Mouse (Mus musculus) brain, embryonic 14.5 days (tissue): ENCODE results near the gene Unc79.

Experiments
- CTCF ChIP-seq: fragments of 200-500 bp; IDR thresholded peaks from 2 replicates; pipeline ENCODE4 v1.5.1; 2012; ENCODE audit warnings: inconsistent platforms, mild to moderate bottlenecking, moderate library complexity, borderline replicate concordance; ENCODE audit not compliant: insufficient read depth, insufficient read length; ENCODE audit errors: extremely low read depth
- POLR2A ChIP-seq: fragments of 200-500 bp; IDR thresholded peaks from 2 replicates; pipeline ENCODE4 v1.6.1; 2012; ENCODE audit warnings: mild to moderate bottlenecking, inconsistent platforms, borderline replicate concordance; ENCODE audit not compliant: poor library complexity, insufficient read depth, insufficient read length, severe bottlenecking; ENCODE audit errors: extremely low read depth

GRCm38 (mm10) chr12:103041401-103041800 is 92.7 kb downstream of the Unc79 start:
- TF ChIP-seq CTCF (no peak), POLR2A (no peak)
